Mouse (Mus musculus) MEL (cell line): ENCODE measurements around the gene Opcml. TPM values are rescaled to one million over a fixed set of nuclear protein-coding genes. Genes with fewer than 3 reads are reported as not detected.

Experiments
- DNase-seq: peaks from one replicate; pipeline ENCODE4 v3.0.0; 2011; ENCODE audit warnings: low read depth, low spot score
- H3K27ac ChIP-seq: 2 replicates; pipeline ENCODE4 v1.5.1; 2012; ENCODE audit warnings: low read depth, mild to moderate bottlenecking, control low read depth, low read length, moderate library complexity; ENCODE audit not compliant: control insufficient read depth
- H3K27me3 ChIP-seq, 2 experiments: fragments of 150-350 bp in 1 of 2; sonication (generic) in 1 of 2; 2 replicates each; pipeline ENCODE4 v1.6.1; 2012; ENCODE audit warnings: low read length in 2 of 2, mild to moderate bottlenecking in 2 of 2, improper control_type of control experiment in 1 of 2, moderate library complexity in 1 of 2; ENCODE audit not compliant: insufficient read depth in 2 of 2, control insufficient read depth in 1 of 2
- H3K36me3 ChIP-seq, 2 experiments: 2 replicates each; pipeline ENCODE4 v1.6.1; 2012 to 2014; ENCODE audit warnings: low read length in 2 of 2, improper control_type of control experiment in 1 of 2, inconsistent platforms in 1 of 2, mild to moderate bottlenecking in 1 of 2; ENCODE audit not compliant: insufficient read depth in 2 of 2, control insufficient read depth in 1 of 2
- H3K4me1 ChIP-seq, 2 experiments: fragments of 150-350 bp in 1 of 2; sonication (generic) in 1 of 2; 2 replicates each; pipeline ENCODE4 v1.6.1; 2012; ENCODE audit warnings: low read length in 2 of 2, improper control_type of control experiment in 1 of 2, mild to moderate bottlenecking in 1 of 2; ENCODE audit not compliant: insufficient read depth in 2 of 2, control insufficient read depth in 1 of 2
- H3K4me3 ChIP-seq, 2 experiments: fragments of 150-350 bp in 1 of 2; sonication (generic) in 1 of 2; 2 replicates each; pipeline ENCODE4 v1.5.1; 2012; ENCODE audit warnings: low read depth in 2 of 2, low read length in 2 of 2, mild to moderate bottlenecking in 2 of 2, moderate library complexity in 2 of 2, control low read depth in 1 of 2, improper control_type of control experiment in 1 of 2; ENCODE audit not compliant: control insufficient read depth in 1 of 2, insufficient read depth in 1 of 2
- H3K79me2 ChIP-seq: 2 replicates; pipeline ENCODE4 v1.6.1; 2012; ENCODE audit warnings: mild to moderate bottlenecking, low read length, moderate library complexity; ENCODE audit not compliant: control insufficient read depth, poor library complexity, insufficient read depth
- H3K9ac ChIP-seq: 2 replicates; pipeline ENCODE4 v1.6.1; 2012; ENCODE audit warnings: low read depth, mild to moderate bottlenecking, control low read depth, low read length, moderate library complexity; ENCODE audit not compliant: control insufficient read depth, poor library complexity, severe bottlenecking
- H3K9me3 ChIP-seq: fragments of 150-350 bp; sonication (generic); replicated peaks from 2 replicates; pipeline ENCODE4 v1.6.1; 2012; ENCODE audit warnings: mild to moderate bottlenecking, low read length, improper control_type of control experiment, moderate library complexity; ENCODE audit not compliant: insufficient read depth
- CHD1 ChIP-seq: IDR thresholded peaks from 2 replicates; pipeline ENCODE4 v1.6.1; 2012; ENCODE audit warnings: low read depth, mild to moderate bottlenecking, inconsistent platforms, low read length, improper control_type of control experiment
- ELF1 ChIP-seq: IDR thresholded peaks from 2 replicates; pipeline ENCODE4 v1.6.1; 2014; ENCODE audit warnings: low read depth, mild to moderate bottlenecking, inconsistent platforms, low read length, improper control_type of control experiment, moderate library complexity
- GABPA ChIP-seq: IDR thresholded peaks from 2 replicates; pipeline ENCODE4 v1.6.1; 2012; ENCODE audit warnings: low read depth, mild to moderate bottlenecking, inconsistent platforms, low read length, improper control_type of control experiment, moderate library complexity
- GATA1 ChIP-seq: IDR thresholded peaks from 2 replicates; pipeline ENCODE4 v1.6.1; 2011; ENCODE audit warnings: low read depth, low read length, improper control_type of control experiment
- HCFC1 ChIP-seq: IDR thresholded peaks from 2 replicates; pipeline ENCODE4 v1.6.1; 2012; ENCODE audit warnings: low read depth, mild to moderate bottlenecking, inconsistent platforms, low read length, improper control_type of control experiment, moderate library complexity
- JUND ChIP-seq: IDR thresholded peaks from 2 replicates; pipeline ENCODE4 v1.6.1; 2011; ENCODE audit warnings: low read depth, mild to moderate bottlenecking, improper control_type of control experiment, low read length
- MAFK ChIP-seq: IDR thresholded peaks from 2 replicates; pipeline ENCODE4 v1.6.1; 2011; ENCODE audit warnings: low read depth, mild to moderate bottlenecking, low read length, improper control_type of control experiment, borderline replicate concordance
- MEF2A ChIP-seq: IDR thresholded peaks from 2 replicates; pipeline ENCODE4 v1.6.1; 2014; ENCODE audit warnings: low read depth, mild to moderate bottlenecking, inconsistent platforms, low read length, improper control_type of control experiment; ENCODE audit not compliant: poor library complexity, insufficient replicate concordance, severe bottlenecking; ENCODE audit errors: extremely low read depth
- NRF1 ChIP-seq: IDR thresholded peaks from 2 replicates; pipeline ENCODE4 v1.6.1; 2014; ENCODE audit warnings: low read depth, mild to moderate bottlenecking, inconsistent platforms, low read length, improper control_type of control experiment, moderate library complexity; ENCODE audit not compliant: poor library complexity, insufficient read depth, severe bottlenecking
- POLR2AphosphoS2 ChIP-seq: IDR thresholded peaks from 2 replicates; pipeline ENCODE4 v1.6.1; 2011; ENCODE audit warnings: low read length, improper control_type of control experiment
- POLR2AphosphoS5 ChIP-seq: IDR thresholded peaks from 2 replicates; pipeline ENCODE4 v1.6.1; 2012; ENCODE audit warnings: low read depth, borderline replicate concordance, mild to moderate bottlenecking, inconsistent platforms, low read length, moderate library complexity, mixed read lengths
- RAD21 ChIP-seq: IDR thresholded peaks from 2 replicates; pipeline ENCODE4 v1.6.1; 2011; ENCODE audit warnings: mild to moderate bottlenecking, low read depth, low read length, improper control_type of control experiment
- RCOR1 ChIP-seq: IDR thresholded peaks from 2 replicates; pipeline ENCODE4 v1.6.1; 2012; ENCODE audit warnings: low read depth, mild to moderate bottlenecking, inconsistent platforms, low read length, improper control_type of control experiment
- SIN3A ChIP-seq: IDR thresholded peaks from 2 replicates; pipeline ENCODE4 v1.6.1; 2012; ENCODE audit warnings: low read length, improper control_type of control experiment, inconsistent platforms
- SMC3 ChIP-seq: IDR thresholded peaks from 2 replicates; pipeline ENCODE4 v1.6.1; 2011; ENCODE audit warnings: low read depth, low read length, improper control_type of control experiment
- TAL1 ChIP-seq: IDR thresholded peaks from 2 replicates; pipeline ENCODE4 v1.6.1; 2012; ENCODE audit warnings: mild to moderate bottlenecking, inconsistent platforms, low read length, moderate library complexity, mixed read lengths
- TBP ChIP-seq: IDR thresholded peaks from 2 replicates; pipeline ENCODE4 v1.8.0; 2011; ENCODE audit warnings: low read depth, low read length, improper control_type of control experiment
- TCF12 ChIP-seq: IDR thresholded peaks from 2 replicates; pipeline ENCODE4 v1.6.1; 2014; ENCODE audit warnings: low read depth, mild to moderate bottlenecking, inconsistent platforms, low read length, improper control_type of control experiment, moderate library complexity
- ZMIZ1 ChIP-seq: IDR thresholded peaks from 2 replicates; pipeline ENCODE4 v1.6.1; 2012; ENCODE audit warnings: low read depth, mild to moderate bottlenecking, inconsistent platforms, low read length, improper control_type of control experiment, moderate library complexity
- polyA plus RNA-seq, 2 experiments: library from polyadenylated mRNA; stranded (reverse) in 1 of 2; unstranded in 1 of 2; fragments of >175 nt in 1 of 2; fragments of >200 nt in 1 of 2; gene quantifications; 2 replicates each; pipeline versions ENCODE4 v1.2.1 to v1.2.4; 2012; ENCODE audit warnings: low replicate concordance in 2 of 2, low read depth in 1 of 2; ENCODE audit not compliant: insufficient read length in 2 of 2, insufficient read depth in 1 of 2, missing spikeins in 1 of 2
- total RNA-seq: library from RNA; depleted of rRNA; stranded (reverse); fragments of 300-350 nt; gene quantifications from 2 replicates; pipeline ENCODE4 v1.2.3, GENCODE M21; 2012

Gene Opcml
- total and polyA plus RNA-seq, 3 experiments = not detected

- DNase-seq = no peak
- Histone ChIP-seq H3K27ac (no peak overlapping the region), H3K4me1 (no peaks in the 10 kb centered on the region), H3K9ac (no peak overlapping the region), H3K79me2 (no peaks in the 10 kb centered on the region), H3K27me3 (no peaks in the 10 kb centered on the region), H3K36me3 (no peaks in the 10 kb centered on the region), H3K4me3 (no peak overlapping the region), H3K9me3 (no peaks in the 10 kb centered on the region)
- TF ChIP-seq HCFC1 = no peak
- no peak for TF ChIP-seq MEF2A
- TF ChIP-seq ELF1 = no peak
- TF ChIP-seq GATA1 = no peak
- no peak for TF ChIP-seq GABPA
Observed at GRCm38 (mm10) chr9:28251341-28251740, 460.8 kb downstream of the Opcml start.

DNA sequence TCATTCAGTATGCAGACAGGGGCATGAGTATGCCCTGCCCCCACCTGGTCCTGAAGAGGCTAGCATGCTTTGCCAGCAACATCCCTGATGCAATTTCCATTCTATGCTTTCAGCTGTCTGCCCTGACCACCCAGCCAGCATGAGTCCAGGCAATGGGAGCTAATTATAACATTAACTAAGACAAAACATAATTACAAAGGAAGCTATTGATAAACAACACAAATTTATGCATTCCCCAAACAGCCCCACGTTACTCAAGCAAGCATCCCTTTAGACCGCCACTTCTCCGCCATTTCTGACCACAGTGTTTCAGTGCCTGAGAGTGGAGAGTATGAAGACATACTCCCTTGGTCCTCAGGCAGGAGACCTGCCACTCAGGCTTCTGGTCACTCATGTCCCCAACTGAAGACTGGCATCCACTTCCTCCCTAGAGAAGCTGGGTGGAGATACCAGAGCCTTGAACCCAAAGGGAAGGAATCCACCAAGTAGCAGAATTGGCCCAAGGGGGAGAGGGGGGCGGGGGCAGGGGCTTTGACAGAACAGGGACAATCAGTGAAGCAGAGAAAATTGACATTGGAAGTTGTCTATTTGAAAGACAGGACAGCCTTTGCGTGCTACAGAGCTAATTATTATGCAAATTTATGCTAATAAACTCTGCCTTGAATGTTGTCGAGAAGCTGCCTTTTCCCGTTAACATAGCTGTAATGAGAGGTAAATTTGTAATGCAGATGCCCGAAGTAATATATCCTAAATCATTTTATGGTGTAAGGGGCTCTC lies 464.7 kb downstream of the Opcml start:
- H3K36me3 ChIP-seq = no peaks in the 10 kb centered on the region
- no peak for TF ChIP-seq POLR2AphosphoS5
- TF ChIP-seq SIN3A = no peak
- TF ChIP-seq MEF2A = no peak
- TF ChIP-seq HCFC1 = no peak
- TF ChIP-seq RCOR1 = no peak
- TF ChIP-seq ZMIZ1 = no peak
- no peak for TF ChIP-seq SMC3
- no peak for TF ChIP-seq MAFK
- no peak for TF ChIP-seq ELF1
- no peak for TF ChIP-seq TCF12
- no peak overlapping the region for H3K9ac ChIP-seq
- no peaks in the 10 kb centered on the region for H3K79me2 ChIP-seq
- no peak for DNase-seq
- H3K4me3 ChIP-seq = no peak overlapping the region
- H3K9me3 ChIP-seq = no peaks in the 10 kb centered on the region
- H3K27me3 ChIP-seq = no peaks in the 10 kb centered on the region
- H3K4me1 ChIP-seq = no peaks in the 10 kb centered on the region
- H3K27ac ChIP-seq = no peak overlapping the region

GRCm38 (mm10) chr9:28255905-28256268 lies 465.3 kb downstream of the Opcml start:
- H3K9ac ChIP-seq = no peak overlapping the region
- no peak overlapping the region for H3K4me3 ChIP-seq
- H3K79me2 ChIP-seq = no peaks in the 10 kb centered on the region
- no peaks in the 10 kb centered on the region for H3K36me3 ChIP-seq
- no peak for DNase-seq
- no peaks in the 10 kb centered on the region for H3K4me1 ChIP-seq
- no peaks in the 10 kb centered on the region for H3K27me3 ChIP-seq
- no peak for TF ChIP-seq TCF12
- no peak for TF ChIP-seq MAFK
- no peak for TF ChIP-seq RAD21
- no peak for TF ChIP-seq GABPA
- no peak for TF ChIP-seq GATA1
- no peak for TF ChIP-seq JUND
- no peak for TF ChIP-seq SIN3A
- no peak for TF ChIP-seq NRF1
- no peak for TF ChIP-seq TAL1
- TF ChIP-seq SMC3 = no peak
- TF ChIP-seq TBP = no peak
- TF ChIP-seq ZMIZ1 = no peak
- TF ChIP-seq POLR2AphosphoS2 = no peak
- TF ChIP-seq CHD1 = no peak
- H3K27ac ChIP-seq = no peak overlapping the region
- H3K9me3 ChIP-seq = no peaks in the 10 kb centered on the region
